Mouse (Mus musculus): ENCODE measurements around the gene Lims1.

DNA sequence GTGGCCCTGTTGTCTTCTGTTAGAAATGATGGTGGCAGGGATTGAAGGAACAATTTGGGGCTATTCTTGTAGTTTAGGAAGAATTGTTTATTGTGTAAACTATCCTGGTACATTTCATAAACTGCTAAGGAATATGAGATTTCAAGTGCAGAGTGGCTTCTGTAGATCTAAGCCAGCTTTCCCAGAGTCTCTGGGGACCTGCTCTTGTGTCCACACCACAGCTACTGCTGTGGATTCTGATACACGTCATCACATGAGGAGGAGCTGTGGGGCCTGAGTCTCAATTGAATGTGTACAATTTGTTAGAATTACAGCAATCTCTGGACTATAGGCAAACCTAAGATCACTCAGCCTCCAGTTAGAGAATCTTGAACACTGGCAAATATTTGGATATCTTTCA lies 15.3 kb downstream of the Lims1 start:
- TF ChIP-seq GATA1 (IDR thresholded peaks at IDR 0.05; ENCODE audit: low read length) (no peak), TAL1 (IDR thresholded peaks at IDR 0.05; ENCODE audit: low read length) (no peak)
